Mouse (Mus musculus): ENCODE measurements around the gene Samsn1. TPM values are rescaled to one million over a fixed set of nuclear protein-coding genes. Genes with fewer than 3 reads are reported as not detected.

Gene Samsn1
- polyA plus RNA-seq, 1 experiment from 2014 or later, result 13.2 TPM

DNA sequence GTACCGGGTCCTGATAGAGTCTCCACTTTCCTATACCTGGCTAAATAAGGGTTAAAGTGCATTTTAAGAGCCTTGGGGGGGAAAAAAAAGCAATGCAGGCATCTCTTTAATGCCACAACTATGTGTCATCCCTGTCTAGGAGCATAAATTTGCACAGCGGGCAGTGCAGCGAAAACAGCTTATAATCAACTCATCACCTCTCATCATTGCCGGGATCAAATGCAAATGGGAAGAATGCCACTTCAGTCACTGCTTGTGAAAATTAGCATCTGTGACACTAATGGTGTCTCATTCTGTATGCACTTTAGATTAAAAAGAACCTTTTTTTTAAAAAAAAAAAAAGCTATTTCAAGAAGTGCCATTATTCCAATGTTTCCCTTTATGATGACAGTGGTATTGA is 118.0 kb downstream of the Samsn1 start:
- ATAC-seq (ENCODE audit: low read depth) (no peak), DNase-seq (no peak)
- Histone ChIP-seq H3K4me1 (replicated peaks) (peaks cover 12% of the 10 kb centered on the region), H3K27ac (no peak overlapping the region), H3K27me3 (no peaks in the 10 kb centered on the region), H3K4me3 (replicated peaks) (no peak overlapping the region), H3K9me3 (replicated peaks) (no peaks in the 10 kb centered on the region), H3K36me3 (no peaks in the 10 kb centered on the region), H3K4me2 (no peak overlapping the region), H3K9ac (no peak overlapping the region)
- WGBS (ENCODE audit: insufficient replicate concordance), result 90% methylated on average over 4 of the region's 4 CpGs

DNA sequence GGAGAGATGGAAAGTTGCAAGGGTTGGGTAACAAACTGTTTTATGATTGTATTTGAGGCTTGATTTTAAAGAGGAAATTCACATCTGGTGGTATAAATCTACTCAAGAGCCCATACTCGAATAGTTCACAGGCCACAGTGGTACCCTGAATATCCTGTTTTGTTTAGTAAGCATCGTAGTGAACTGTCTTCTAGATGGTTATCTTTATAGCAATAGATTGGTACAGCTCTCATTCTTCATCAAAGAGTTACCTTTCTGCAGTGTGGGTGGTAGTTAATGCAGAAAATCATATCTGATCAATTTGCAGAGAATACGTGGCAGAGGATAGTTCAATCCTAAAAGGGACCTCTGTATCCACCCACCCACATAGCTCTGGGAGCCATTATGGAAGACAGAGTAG is 119.1 kb downstream of the Samsn1 start:
- DNase-seq (no peak), ATAC-seq (ENCODE audit: low read depth) (no peak)
- Histone ChIP-seq H3K4me1 (replicated peaks) (peaks cover 11% of the 10 kb centered on the region), H3K36me3 (no peaks in the 10 kb centered on the region), H3K27ac (no peak overlapping the region), H3K9me3 (replicated peaks) (no peaks in the 10 kb centered on the region), H3K4me2 (no peak overlapping the region), H3K4me3 (replicated peaks) (no peak overlapping the region), H3K9ac (no peak overlapping the region), H3K27me3 (no peaks in the 10 kb centered on the region)
- WGBS (ENCODE audit: insufficient replicate concordance), result 61% methylated on average over 3 of the region's 3 CpGs

- Histone ChIP-seq H3K27ac (no peak overlapping the region), H3K27me3 (no peaks in the 10 kb centered on the region), H3K4me3 (replicated peaks) (no peak overlapping the region), H3K9me3 (replicated peaks) (no peaks in the 10 kb centered on the region), H3K9ac (no peak overlapping the region), H3K36me3 (no peaks in the 10 kb centered on the region), H3K4me2 (no peak overlapping the region), H3K4me1 (replicated peaks) (0 out of 2 replicates have a peak, but pooled peaks cover 4% of the 10 kb centered on the region)
- DNase-seq (no peak), ATAC-seq (ENCODE audit: low read depth) (no peak)
- WGBS (ENCODE audit: insufficient replicate concordance), result 69% methylated on average over 3 of the region's 3 CpGs
These were observed 122.0 kb downstream of the Samsn1 start for GRCm38 (mm10) chr16:75899885-75900620.

DNA sequence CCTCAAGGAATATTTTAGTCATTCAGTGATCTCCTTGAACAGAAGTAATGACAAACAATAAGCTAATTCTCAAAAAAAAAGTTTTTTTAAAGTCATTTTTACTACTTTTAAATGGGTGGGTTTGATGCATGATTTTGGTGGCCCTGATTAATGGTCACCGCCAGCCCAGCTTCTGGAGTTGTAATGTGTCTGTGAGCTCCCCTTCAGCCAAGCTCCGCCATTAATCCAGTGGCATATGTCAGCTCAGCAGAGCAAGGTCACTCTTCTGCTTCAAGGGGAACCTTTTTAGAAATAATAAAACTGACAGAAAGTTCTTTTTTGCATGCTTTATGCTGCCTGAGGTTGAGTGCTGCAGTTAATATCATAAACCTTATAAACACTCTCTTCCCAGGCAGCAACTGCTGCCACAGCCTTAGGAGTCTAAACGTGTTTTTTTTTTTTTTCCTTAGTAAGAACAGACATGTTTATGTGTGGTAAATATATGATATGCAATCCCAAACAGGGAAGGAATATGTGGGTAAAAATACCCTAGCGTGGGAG is 124.2 kb downstream of the Samsn1 start:
- Histone ChIP-seq H3K27me3 (no peaks in the 10 kb centered on the region), H3K9ac (no peak overlapping the region), H3K4me3 (replicated peaks) (no peak overlapping the region), H3K27ac (no peak overlapping the region), H3K4me1 (replicated peaks) (peaks cover 23% of the 10 kb centered on the region), H3K36me3 (no peaks in the 10 kb centered on the region), H3K9me3 (replicated peaks) (no peaks in the 10 kb centered on the region), H3K4me2 (no peak overlapping the region)
- ATAC-seq (ENCODE audit: low read depth) (no peak), DNase-seq (no peak)
- 76% methylated on average over 4 of the region's 4 CpGs for WGBS (ENCODE audit: insufficient replicate concordance)

- H3K27ac ChIP-seq, result no peak overlapping the region
- H3K4me1 ChIP-seq (replicated peaks), result peaks cover 27% of the 10 kb centered on the region
- 57% methylated on average over 5 of the region's 5 CpGs for WGBS (ENCODE audit: insufficient replicate concordance)
- H3K36me3 ChIP-seq, result no peaks in the 10 kb centered on the region
- H3K4me3 ChIP-seq (replicated peaks), result no peak overlapping the region
- ATAC-seq (ENCODE audit: low read depth), result no peak
- no peak overlapping the region for H3K9ac ChIP-seq
- no peak overlapping the region for H3K4me2 ChIP-seq
- no peaks in the 10 kb centered on the region for H3K9me3 ChIP-seq (replicated peaks)
- H3K27me3 ChIP-seq, result no peaks in the 10 kb centered on the region
- no peak for DNase-seq
These were observed 127.7 kb downstream of the Samsn1 start for GRCm38 (mm10) chr16:75894263-75894901.

DNA sequence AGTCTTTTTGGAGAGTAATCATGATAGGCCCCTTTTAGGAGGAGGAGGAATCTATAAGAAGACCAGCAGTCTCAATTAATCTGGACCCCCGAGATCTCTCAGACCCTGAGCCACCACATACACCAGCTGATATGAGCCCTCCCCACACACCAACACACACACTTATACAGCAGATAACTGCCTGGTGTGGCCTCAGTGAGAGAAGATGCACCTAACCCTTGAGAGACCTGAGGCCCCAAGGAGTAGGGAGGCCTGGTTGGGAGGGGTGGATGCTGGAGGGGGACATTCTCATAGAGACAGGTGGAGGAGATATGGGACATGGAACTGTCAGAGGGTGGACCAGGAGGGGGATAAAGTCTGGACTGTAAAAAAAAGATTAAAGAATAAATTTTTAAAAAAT is 128.6 kb downstream of the Samsn1 start:
- DNase-seq (peak; percentile 43), ATAC-seq (ENCODE audit: low read depth) (peak; percentile 92)
- Histone ChIP-seq H3K9me3 (replicated peaks) (no peaks in the 10 kb centered on the region), H3K27me3 (no peaks in the 10 kb centered on the region), H3K27ac (no peak overlapping the region; the same call in 1 of the 2 replicates), H3K4me1 (replicated peaks) (peaks cover 27% of the 10 kb centered on the region), H3K9ac (no peak overlapping the region), H3K4me3 (replicated peaks) (no peak overlapping the region), H3K4me2 (no peak overlapping the region), H3K36me3 (no peaks in the 10 kb centered on the region)
- 15% methylated on average over 1 of the region's 1 CpGs for WGBS (ENCODE audit: insufficient replicate concordance)

DNA sequence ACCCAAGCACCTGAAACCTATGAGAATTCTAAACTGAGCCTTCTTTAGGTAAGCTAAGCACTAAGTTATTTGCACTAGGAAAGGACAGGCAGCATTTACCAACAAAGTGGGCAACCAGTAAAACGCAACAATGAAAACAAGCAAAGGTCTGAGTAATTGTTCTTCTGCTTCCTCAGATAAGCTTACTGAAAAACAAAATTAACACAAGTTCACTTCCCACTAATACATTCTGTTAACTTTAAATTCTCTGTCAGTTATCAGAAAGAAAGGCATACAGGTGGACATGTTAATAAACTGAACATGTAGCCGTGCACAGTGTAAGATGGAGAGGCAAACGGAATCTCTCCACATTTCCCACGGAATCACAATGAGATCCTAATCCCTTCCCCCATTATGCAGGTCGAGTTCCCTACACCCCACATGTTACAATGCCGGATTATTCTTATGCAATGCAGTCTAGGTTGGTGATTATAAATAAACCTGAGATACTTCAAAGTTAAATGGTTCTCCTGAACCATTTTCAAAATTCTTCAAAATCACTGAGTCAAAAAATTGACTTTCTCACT is 132.9 kb downstream of the Samsn1 start:
- Histone ChIP-seq H3K4me3 (replicated peaks) (no peak overlapping the region), H3K4me1 (replicated peaks) (peaks cover 23% of the 10 kb centered on the region), H3K36me3 (no peaks in the 10 kb centered on the region), H3K27ac (no peak overlapping the region), H3K9me3 (replicated peaks) (no peaks in the 10 kb centered on the region), H3K4me2 (no peak overlapping the region), H3K9ac (no peak overlapping the region), H3K27me3 (no peaks in the 10 kb centered on the region)
- DNase-seq, result no peak
- no peak for ATAC-seq (ENCODE audit: low read depth)
- WGBS (ENCODE audit: insufficient replicate concordance), result 51% methylated on average over 6 of the region's 6 CpGs

DNA sequence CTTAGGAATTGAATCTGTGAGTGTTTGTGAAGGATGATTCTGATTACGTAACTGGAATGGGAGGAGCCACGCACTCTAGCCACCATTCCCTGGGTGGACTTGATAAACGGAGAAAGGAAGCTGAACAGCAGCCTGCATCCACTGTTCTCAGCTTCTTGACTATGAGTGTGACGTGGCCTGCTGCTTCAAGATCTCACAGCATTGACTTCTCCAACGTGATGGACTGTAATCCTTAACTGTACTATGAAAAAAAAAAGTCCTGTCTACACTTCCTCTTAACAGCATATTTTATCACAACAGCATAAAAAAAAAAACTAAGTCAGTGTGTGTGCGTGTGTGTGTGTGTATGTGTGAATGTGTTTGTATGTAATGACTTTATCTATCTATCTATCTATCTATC is 134.9 kb downstream of the Samsn1 start:
- peak; percentile 54; the same call in 1 of the 2 replicates for ATAC-seq (ENCODE audit: low read depth)

DNA sequence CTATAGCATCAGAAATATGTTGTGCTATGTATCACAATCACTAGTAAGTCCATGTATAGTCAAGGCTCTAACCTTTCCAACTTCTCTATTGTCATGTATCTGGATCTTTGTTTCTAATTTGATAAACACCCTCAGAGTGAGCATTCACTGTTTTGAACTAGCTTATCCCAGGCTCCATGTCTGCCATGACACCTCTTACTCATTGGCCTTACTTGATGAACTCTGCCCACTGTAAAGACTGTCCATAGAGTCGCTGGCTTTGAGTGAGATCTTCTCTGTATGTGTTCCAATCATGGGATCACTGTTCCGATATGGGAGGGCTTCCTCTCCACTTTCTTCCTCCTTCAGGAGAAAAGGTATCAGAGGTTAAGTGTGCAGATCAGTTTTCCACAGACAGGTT is 143.2 kb downstream of the Samsn1 start:
- no peak for ATAC-seq (ENCODE audit: low read depth)
- Histone ChIP-seq H3K9me3 (replicated peaks) (no peaks in the 10 kb centered on the region), H3K27me3 (no peaks in the 10 kb centered on the region), H3K4me3 (replicated peaks) (no peak overlapping the region), H3K9ac (no peak overlapping the region), H3K27ac (no peak overlapping the region), H3K4me2 (no peak overlapping the region), H3K36me3 (peaks cover 6% of the 10 kb centered on the region; the same call in 1 of the 2 replicates), H3K4me1 (replicated peaks) (no peaks in the 10 kb centered on the region)
- 75% methylated on average over 2 of the region's 2 CpGs for WGBS (ENCODE audit: insufficient replicate concordance)
- no peak for DNase-seq

More for the DNA sequence above, 134.9 kb downstream of the Samsn1 start:
- peaks cover 8% of the 10 kb centered on the region for H3K4me1 ChIP-seq (replicated peaks)
- H3K9ac ChIP-seq, result no peak overlapping the region
- H3K36me3 ChIP-seq, result no peaks in the 10 kb centered on the region
- no peaks in the 10 kb centered on the region for H3K27me3 ChIP-seq
- no peak for DNase-seq
- 39% methylated on average over 6 of the region's 6 CpGs for WGBS (ENCODE audit: insufficient replicate concordance)
- no peak overlapping the region for H3K27ac ChIP-seq
- H3K4me2 ChIP-seq, result no peak overlapping the region
- H3K4me3 ChIP-seq (replicated peaks), result no peak overlapping the region
- H3K9me3 ChIP-seq (replicated peaks), result no peaks in the 10 kb centered on the region

DNA sequence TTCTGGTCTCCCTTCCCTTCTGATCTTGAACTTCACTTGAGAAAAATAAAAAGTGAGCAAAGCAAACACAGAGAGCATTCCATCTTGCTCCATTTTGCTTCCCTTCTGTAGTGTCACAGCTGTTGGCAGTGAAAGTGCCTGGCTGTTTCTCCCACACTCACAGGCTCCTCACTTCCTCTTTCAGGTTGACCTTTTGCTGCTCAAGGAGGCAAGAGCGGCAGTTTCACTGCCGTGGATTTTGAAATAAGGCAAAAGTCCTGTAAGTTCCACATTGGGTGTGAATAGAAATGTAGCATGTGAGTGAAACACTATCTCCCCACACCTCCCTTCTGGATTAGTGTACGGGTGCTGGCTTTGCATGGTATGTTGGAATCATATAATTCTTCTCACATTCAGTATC is 144.9 kb downstream of the Samsn1 start:
- Histone ChIP-seq H3K9me3 (replicated peaks) (no peaks in the 10 kb centered on the region), H3K36me3 (peaks cover 6% of the 10 kb centered on the region; the same call in 1 of the 2 replicates), H3K27me3 (no peaks in the 10 kb centered on the region), H3K4me1 (replicated peaks) (no peaks in the 10 kb centered on the region), H3K27ac (no peak overlapping the region), H3K9ac (no peak overlapping the region), H3K4me3 (replicated peaks) (no peak overlapping the region), H3K4me2 (no peak overlapping the region)
- ATAC-seq (ENCODE audit: low read depth) (no peak), DNase-seq (no peak)
- WGBS (ENCODE audit: insufficient replicate concordance), result 55% methylated on average over 3 of the region's 3 CpGs

DNA sequence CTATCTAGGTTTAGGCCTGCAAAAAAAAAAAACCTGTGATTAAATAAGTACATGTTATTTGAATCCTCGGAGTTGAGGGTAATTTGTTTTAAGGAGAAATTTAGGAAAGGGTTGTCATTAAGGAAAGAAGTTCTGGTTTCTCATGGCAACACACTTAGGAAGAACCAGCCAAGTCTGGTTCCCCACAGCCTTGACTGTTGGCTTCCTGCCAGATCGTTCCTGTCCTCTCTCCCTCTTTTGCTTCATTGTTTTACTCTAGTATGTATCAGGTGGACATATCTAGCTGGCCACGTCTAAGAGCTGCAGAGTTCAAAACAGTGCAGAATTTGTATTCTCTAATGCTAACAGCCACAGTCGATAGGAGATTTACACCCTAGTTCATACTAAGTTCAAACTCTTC is 146.2 kb downstream of the Samsn1 start:
- no peaks in the 10 kb centered on the region for H3K9me3 ChIP-seq (replicated peaks)
- WGBS (ENCODE audit: insufficient replicate concordance), result 64% methylated on average over 4 of the region's 4 CpGs
- H3K27me3 ChIP-seq, result no peaks in the 10 kb centered on the region
- no peak overlapping the region for H3K27ac ChIP-seq
- DNase-seq (no peak), ATAC-seq (ENCODE audit: low read depth) (no peak)
- H3K9ac ChIP-seq, result no peak overlapping the region
- no peak overlapping the region for H3K4me2 ChIP-seq
- no peak overlapping the region for H3K4me3 ChIP-seq (replicated peaks)
- H3K36me3 ChIP-seq, result peaks cover 6% of the 10 kb centered on the region; the same call in 1 of the 2 replicates
- no peaks in the 10 kb centered on the region for H3K4me1 ChIP-seq (replicated peaks)
